Mouse (Mus musculus) testis, adult 2 months (tissue): Measurements from ENCODE around the gene Ascl2.

Experiments
- CTCF ChIP-seq: fragments of 200-500 bp; IDR thresholded peaks from 2 replicates; pipeline ENCODE4 v1.5.1; 2012; ENCODE audit warnings: low read depth, mild to moderate bottlenecking, inconsistent platforms, low read length, moderate library complexity; ENCODE audit not compliant: control insufficient read depth, insufficient read depth, insufficient replicate concordance
- POLR2A ChIP-seq: fragments of 200-500 bp; IDR thresholded peaks from 2 replicates; pipeline ENCODE4 v1.6.1; 2012; ENCODE audit warnings: low read depth, mild to moderate bottlenecking, inconsistent platforms, low read length, moderate library complexity; ENCODE audit not compliant: control insufficient read depth

DNA sequence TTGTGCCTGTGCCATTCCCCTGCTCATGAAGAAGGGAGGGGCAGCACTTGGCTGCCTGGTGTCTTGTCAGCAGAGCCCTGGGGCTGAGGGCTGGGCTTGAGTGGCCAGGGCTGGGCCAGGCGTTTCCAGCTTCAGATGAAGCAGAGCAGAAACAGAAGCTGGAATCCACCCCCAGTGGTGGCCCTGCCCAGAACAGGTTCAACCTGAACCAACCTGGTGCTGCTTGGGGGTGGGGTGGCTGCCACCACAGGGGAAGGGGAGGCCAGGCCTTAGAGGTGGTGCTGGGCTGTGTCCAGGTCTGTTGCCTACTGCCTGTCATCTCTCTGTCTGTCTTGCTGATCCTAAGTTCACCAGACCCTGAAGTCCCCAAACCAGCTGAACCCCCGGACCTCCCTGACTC, 13.0 kb downstream of the Ascl2 start:
- TF ChIP-seq CTCF (no peak), POLR2A (no peak)
